Mouse (Mus musculus) testis, adult 2 months (tissue): ENCODE data around the gene Cnot4.

Experiments
- CTCF ChIP-seq: fragments of 200-500 bp; IDR thresholded peaks from 2 replicates; pipeline ENCODE4 v1.5.1; 2012; ENCODE audit warnings: low read depth, mild to moderate bottlenecking, inconsistent platforms, low read length, moderate library complexity; ENCODE audit not compliant: control insufficient read depth, insufficient read depth, insufficient replicate concordance
- POLR2A ChIP-seq: fragments of 200-500 bp; IDR thresholded peaks from 2 replicates; pipeline ENCODE4 v1.6.1; 2012; ENCODE audit warnings: low read depth, mild to moderate bottlenecking, inconsistent platforms, low read length, moderate library complexity; ENCODE audit not compliant: control insufficient read depth

DNA sequence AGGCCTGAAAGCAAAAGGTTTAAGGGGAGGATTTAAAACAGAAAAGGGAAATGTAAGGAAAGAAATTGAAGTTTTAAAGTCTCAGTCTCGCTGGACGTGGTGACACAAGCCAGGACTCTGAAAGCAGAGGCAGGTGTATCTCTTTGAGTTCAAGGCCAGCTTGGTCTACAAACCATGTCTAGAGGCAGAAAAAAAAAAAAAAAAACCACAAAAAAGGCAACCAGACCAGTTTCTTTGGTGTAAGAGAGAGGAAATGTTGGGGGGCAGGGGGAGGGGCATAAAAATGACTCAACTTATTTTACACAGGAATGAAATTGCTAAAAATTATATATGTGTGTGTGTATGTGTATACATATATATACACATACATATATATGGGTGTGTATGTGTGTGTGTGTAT, 1.3 kb upstream of the Cnot4 start:
- no peak for TF ChIP-seq CTCF
- TF ChIP-seq POLR2A, result no peak
